Mouse (Mus musculus): Measurements from ENCODE around the gene Mysm1.

Mysm1 gene

DNA sequence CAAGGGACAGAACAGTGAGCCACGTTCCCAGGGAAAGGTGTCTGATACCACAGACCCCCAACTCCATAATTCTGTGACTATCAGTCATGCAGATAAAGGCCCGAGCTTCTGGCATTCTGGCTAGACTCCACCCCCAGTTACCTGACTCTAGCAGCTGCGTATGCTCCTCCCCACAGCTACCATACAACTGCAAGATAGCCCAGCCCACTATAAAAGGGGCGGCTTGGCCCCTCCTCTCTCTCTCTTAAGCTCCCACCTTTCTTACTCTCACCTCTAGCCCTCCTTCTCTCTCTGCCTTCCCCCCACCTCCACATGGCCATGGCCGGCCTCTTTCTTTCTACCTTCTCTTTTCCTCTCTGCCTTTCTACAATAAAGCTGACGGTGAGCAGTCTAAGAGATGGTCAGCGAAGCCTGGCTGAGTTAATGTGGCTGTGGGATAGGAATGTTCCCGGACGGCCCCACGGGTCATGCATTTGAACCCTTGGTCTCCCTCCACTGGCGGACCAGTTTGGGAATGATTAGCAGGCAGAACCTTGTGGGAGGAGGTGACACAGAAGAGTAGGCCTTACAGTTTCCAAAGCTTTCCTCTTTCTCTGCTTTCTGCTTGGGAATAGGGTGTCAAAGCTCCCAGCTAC lies 37.6 kb downstream of the Mysm1 start:
- DNase-seq (ENCODE audit: low spot score): no peak

- no peak for DNase-seq (ENCODE audit: low spot score)
Observed at GRCm38 (mm10) chr4:94928743-94929142, 50.2 kb downstream of the Mysm1 start, which contains the start of gene Eqtn. TSS of gene Eqtn (minus strand) at chr4:94928843.

DNA sequence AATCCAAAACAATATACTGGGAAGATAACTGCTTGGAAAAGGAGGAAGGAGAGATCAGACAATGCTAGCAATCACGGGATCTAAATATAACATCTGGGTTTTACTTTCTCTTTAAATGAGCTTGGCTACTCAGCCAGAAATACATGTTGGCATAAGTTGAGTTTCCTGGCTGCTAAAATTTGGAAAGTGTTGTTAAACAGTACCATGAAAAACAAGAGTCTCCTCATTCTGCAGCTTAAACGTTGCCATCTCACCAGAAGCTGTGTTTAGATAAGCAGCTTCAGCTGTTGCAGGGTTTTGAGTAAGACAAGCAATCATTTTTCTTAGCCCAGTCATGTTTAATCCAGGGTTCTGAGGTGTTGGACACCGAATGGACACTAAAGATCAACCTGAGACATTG lies 77.1 kb downstream of the Mysm1 start:
- DNase-seq (ENCODE audit: low spot score): no peak

DNA sequence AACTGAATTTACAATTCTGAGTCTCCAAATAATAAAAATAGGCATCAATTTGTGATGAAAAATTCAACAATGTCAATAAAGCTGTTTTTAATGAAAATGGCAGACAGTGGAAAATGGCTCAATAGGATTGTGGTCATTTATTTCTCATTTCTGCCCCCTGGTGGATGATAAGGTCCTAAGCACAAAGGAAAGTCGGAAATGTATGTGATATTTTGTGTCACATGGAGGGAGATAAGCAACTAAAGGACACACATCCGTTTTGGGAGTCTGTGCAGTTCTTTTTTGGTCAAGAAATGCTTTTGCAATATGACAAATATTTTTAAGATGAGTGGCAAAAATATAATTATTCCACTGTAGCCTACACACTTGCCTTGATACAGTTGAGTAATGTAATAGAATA lies 78.2 kb downstream of the Mysm1 start:
- no peak for DNase-seq (ENCODE audit: low spot score)
